Mouse (Mus musculus): ENCODE data around the gene Rnasel.

DNA sequence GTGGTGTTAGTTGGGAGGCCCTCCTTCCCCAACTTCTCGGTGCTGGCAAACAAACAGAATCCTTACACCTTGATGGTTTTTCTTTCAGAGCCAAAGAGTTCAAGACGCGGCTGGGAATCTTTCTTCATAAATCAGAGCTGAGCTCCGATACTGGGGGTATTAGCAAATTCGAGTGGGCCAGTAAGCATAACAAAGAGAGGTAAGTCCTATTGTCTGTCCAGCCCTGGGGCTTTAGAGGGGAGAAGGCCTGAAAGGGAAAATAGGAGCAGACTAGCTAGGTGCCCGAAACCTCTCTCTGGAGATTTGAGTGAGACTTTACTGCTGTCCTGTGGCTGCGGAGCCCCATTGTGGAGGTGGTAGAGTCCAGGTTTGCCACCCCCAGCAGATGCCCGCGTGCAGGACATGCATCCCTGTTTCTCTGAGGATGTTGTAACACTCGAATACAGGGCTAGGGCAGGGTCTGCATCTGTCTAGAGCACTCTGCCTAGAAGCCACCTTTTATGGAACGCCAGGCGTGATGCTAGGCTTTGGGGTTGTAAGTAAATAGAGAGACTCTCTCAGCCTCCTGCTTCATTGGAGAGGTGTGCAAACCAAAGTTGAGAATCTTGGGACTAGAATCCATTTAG lies 8.3 kb upstream of the Rnasel start:
- no peak for TF ChIP-seq CTCF (IDR thresholded peaks at IDR 0.05; ENCODE audit: low read depth)
- no peak for TF ChIP-seq EP300 (IDR thresholded peaks at IDR 0.05; ENCODE audit: low read depth)
